Mouse (Mus musculus): ENCODE data around the gene Rnaseh2b.

Gene Rnaseh2b

DNA sequence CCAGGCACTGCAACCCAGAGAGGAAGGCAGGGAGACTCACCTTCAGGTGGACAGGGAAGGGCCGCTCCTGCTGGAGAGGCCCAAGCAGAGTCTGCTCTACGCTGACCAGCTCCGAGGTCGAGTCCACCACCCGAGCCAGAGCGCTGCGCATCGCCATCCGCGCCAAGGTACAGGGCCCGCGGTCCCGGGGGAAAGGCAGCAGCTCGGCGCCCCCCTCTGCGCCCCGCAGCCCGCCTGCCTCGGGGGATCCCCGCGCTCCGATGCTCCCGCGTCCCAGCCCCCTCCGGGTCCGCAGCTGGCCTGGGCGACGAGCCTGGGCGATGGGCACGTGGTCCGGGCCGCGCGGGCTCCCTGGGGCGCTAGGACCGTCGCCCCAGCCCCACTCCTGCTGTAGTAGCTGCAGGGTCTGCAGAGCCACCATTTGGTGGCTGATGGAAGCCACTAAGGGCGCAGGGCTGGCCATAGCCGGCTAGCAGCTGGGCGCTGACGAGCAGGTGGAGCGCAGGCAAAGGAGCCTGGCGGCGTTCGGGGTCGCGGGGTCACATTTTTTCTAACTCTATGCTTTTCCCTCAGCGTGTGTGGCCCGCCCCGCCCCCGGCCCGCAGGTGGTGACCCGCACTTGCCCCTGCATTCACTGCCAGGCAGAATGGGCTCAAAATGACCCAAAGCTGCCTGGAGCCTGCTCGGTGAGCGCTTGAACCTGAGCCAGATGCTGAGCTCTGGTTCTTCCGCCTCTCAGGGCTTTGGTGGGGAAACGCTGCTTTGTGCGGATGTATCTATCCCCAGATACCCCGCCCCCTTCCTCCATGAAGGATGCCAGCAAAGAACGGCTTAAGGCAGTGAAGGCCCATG is at the start of gene Rnaseh2b, which contains the start of gene Dleu7:
Rnaseh2b (plus strand) TSS at position 102 of the 852 bp plus-strand sequence.
Dleu7 (minus strand) TSS at position 560 of the 852 bp plus-strand sequence.
- peak; percentile 47 for DNase-seq (ENCODE audit: low read depth, low spot score)

DNA sequence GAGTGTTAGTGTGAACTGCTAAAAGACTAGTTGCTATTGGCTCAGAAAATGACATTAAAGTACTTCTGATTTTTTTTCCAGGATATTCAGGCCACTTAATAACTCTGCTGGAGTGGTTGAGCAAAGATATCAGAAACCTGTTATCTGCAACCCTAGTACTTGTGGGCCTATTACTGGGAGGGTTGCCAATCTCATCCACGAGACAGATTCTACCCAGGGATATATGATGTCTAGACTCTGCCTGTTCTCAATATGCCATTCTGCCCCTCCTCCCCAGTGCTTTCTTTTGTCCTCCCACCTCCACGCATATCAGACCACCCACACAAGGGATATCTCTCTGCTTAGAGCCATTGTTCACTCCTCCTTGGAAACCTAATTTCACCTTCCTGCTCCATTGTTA is 48.9 kb upstream of the Rnaseh2b start:
- no peak for DNase-seq (ENCODE audit: low read depth, low spot score)

DNA sequence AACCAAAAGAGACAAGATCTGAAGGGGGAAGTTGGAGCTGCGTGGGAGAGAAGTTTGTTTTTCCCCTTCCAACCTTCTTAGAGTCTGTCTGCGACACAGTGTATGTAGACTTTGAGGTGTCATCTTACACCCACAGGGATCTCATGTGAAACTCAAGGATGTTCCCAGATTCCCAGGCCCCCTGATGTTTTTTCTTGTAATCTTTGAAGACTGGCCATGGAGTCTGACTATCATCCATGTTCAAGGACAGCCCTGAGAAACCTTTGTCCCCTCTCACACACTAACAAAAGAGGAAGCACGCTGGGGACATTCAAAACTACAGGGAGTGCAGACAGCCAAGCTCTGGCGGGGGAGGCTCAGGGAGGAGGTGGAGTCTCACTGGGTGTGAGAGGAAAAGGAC is 46.8 kb upstream of the Rnaseh2b start:
- peak; percentile 18 for DNase-seq (ENCODE audit: low read depth, low spot score)

DNA sequence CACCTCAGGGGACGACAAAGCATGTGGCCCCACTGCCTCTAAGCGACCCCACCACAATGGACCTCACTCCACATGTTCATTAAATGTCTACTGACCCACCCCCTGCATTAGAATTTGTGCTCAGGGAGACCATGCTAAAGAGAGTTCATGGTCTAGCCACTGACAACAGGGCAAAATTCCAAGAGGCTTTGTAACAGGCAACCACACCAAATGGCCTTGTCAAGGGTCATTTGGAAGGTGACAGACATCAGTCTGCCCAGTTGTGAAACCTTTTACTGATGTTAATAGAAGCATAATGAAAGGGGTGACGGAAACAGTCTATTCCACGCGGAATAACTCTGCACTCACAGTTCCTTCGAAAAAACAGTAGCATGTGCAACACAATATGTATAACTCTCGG is 44.0 kb upstream of the Rnaseh2b start:
- no peak for DNase-seq (ENCODE audit: low read depth, low spot score)

DNA sequence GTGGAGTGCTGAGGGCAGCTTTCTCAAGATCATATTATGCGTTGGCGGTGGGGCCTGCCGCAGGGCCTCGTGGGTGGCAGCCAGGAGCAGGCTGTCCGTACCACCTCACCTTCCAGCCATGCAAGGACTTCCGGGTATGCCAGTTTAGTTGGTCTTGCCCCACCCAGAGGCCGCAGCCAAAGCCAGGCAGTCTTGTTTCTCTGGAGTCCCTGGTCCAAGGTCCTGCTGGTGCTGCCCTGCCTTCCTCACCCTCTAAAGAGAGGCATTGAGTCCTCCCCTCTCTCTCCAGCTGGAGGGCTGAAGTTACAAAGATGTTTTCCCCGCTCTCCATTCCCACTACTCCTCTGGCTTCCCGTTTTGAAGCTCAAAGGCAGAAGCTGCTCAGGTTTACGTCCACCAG is 43.6 kb upstream of the Rnaseh2b start:
- no peak for DNase-seq (ENCODE audit: low read depth, low spot score)

DNA sequence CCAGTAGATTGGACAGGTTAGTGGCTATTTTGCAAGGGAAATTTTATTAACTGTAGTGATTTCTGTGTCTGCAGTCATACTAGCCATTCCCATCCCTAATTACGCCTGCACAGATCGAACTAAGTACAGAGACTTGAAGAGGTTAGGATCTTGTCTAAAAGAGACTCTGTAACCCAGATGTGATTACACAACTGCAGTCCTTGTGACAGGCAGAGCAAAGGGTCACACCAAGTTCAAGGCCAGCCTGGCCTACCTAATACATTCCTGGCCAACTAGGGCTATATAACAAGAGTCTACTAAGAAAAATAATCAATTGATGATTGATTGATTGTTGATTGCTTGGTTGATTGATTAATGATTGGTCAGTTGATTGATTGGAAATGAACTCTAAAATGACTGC is 43.1 kb upstream of the Rnaseh2b start:
- DNase-seq (ENCODE audit: low read depth, low spot score), result no peak

DNA sequence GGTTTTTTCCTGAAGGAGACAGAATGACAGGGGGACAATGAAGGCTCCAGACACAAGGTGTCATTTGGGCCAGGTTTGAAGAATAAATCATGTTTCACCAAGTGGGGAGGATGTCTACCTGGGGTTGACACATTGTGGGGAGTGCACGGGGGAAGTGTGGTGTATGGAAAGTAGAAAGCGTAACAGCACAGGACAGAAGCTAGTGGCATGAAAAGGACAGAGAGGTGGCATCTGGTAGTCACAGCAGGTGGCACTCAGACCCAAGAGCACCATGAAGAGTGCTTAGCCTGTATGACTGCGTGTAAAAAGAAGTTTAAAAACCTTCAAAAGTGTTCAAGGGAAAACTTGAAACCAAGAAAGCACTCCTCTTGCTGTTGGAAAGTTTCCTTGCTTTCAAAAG is 42.3 kb upstream of the Rnaseh2b start:
- no peak for DNase-seq (ENCODE audit: low read depth, low spot score)

DNA sequence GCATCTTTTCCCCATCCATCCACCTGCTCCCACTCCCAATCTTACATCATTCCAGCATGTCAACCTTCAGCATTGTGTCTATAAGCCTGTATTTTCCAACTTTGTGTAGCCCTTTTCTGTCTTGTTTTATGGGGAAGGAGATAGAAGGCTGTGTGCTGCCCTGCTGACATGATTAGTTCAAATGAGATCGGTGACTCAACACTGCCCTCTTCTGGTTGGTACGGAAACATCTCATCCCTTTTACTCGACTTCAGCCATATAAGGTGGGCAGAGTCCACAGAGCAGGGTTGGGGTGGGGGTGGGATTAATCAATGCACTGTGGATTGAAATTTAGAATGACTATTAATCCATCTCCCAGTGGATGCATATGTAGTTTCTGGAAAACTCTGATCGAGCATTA is 40.4 kb upstream of the Rnaseh2b start:
- peak; percentile 66 for DNase-seq (ENCODE audit: low read depth, low spot score)

DNA sequence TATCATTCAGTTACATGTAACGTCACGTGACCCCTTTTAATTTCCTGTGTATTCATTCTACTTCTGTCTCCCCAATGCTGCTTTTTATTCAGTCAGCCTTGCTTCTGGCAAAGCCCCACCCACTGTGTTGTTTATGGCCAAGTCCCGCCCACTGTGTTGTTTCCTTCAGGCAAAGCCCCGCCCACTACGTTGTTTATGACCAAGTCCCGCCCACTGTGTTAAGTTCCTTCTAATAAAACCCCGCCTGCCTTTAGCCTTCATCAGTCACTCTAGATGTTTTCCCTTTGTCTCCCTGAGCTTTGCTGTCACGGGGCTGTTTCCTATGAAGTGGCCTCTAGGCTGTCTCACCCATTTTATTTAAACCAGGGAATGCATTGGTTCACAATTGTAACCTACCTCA is 38.0 kb upstream of the Rnaseh2b start:
- peak; percentile 56 for DNase-seq (ENCODE audit: low read depth, low spot score)

DNA sequence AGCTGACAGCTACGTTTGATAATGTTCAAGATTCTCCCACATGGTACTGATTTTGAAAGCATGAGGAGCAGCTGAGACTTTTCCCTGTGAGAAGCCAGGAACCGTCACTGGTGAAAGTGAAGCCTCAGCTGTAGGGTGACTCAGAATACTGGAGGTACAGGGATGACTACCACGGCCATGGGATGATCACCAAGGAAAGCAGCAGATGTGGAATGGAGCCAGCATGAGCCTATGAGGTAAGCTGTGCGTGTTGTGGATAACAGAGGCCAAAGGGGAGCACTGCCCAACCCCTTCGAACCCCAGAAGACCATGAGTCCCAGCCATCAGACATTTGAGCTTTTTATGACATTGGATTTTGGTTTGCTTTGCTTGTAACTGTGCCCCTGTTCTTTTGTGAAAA is 36.3 kb upstream of the Rnaseh2b start:
- no peak for DNase-seq (ENCODE audit: low read depth, low spot score)

DNA sequence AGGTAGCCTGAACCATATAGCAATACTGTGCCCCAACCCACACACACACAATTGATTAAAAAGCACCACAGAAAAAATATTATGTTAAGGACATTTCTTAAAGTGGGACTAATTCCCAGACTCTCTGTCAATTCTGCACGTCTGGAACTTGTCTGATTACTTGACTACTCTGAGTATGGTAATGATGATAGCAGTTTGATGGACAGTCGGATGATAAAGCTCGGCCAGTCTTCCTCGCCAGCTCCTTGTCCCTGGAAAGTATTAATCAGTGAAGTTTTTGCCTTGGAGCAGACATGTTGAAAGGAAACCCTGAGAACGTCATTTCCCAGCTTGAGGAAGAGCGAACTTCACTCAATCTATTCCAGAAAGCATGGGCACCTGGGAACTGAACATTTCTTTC is 34.3 kb upstream of the Rnaseh2b start:
- DNase-seq (ENCODE audit: low read depth, low spot score), result no peak

DNA sequence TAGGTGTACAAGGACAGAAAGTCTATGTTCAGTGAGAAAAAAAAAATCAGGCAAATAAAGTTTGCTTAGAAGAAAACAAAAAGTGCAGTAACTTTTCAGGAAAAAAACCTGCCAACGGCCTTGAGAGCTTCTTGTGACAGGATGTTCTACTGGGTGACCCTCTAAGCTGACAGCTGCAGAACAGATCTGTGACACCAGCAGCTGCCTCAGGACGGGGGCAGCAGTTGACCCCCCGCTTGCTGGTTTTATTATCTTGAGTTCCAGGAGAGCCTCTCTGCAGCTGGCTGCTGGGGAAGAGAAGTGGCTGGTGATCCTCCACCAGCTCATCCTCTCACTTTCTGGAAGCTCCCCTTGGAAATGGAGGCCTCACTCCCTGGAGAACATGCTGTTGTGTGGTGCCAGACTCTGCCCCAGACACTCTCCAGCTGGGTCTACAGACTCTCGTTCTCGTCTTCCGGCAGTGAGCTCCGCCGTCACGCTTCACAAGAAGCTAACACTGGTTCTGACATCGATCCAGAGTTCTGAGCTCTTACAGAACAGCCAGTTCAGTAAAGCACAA is 33.3 kb upstream of the Rnaseh2b start:
- no peak for DNase-seq (ENCODE audit: low read depth, low spot score)

DNA sequence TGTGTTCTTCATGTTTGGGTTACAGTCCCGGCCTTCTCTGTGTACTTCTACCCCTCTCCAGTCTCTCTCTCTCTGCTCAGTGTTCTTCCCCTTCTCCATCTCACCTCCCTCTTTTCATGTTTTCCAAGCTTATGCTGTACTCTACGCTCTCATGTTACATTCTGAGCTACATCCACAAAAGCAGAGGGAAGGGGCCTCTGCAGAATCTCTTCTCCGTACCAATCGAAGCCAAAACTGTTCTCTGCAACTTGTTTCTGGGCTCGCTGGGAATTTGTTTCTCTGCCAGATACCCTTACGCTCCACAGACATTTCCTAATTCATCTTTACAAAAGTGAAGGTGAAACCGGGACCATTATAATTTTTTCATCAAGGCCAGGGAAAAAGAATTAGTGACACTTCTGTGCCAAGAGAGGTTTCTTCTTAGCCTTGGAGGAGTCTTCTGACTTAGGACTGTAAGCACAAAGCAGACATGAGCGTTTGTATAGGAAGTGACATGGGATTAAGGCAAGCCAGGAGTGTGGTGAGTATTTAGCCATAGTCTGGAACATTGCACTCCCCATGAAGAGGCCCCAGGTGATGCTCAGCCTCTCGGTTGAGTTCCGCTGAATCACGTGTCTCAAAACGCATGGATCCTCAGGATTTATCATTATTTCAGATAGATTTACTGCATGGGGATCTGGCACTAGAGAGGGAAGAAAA is 21.5 kb upstream of the Rnaseh2b start:
- DNase-seq (ENCODE audit: low read depth, low spot score), result no peak

DNA sequence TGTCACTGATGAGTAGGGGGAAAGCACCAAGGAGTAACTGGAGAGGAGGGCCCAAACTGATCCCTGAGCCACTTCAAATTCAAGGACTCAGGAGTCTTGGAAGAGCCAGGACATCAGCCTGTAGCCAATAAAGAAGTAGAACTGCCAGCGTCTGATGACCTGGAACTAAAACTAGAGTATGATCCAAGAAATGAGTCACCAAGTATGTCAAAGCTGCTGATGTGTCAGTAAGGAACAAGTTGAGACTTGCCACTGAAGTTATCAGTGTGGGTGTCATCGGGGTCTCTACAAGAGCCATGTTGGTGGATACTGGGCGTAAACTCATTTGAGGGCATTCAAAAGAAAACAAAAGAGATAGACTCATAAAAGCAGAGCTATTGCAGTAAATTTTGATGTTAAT is 18.8 kb upstream of the Rnaseh2b start:
- no peak for DNase-seq (ENCODE audit: low read depth, low spot score)

DNA sequence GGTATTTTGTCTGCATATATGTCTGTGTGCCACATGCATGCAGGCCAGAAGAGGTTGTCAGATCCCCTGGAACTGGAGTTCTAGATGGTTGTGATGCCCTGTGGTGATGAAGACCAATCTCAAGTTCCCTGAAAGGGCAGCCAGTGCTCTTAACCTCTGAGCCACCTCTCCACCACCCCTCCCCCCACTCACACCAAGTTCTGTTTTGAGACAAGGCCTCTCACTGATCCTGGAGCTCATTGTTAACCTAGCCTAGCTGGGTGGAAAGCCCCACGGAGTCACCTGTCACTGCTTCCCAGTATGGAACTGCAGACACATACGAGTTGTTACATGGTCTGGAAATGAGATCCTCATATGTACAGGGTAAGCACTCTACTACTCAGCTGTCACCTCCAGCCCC is 9.4 kb upstream of the Rnaseh2b start:
- DNase-seq (ENCODE audit: low read depth, low spot score), result no peak

DNA sequence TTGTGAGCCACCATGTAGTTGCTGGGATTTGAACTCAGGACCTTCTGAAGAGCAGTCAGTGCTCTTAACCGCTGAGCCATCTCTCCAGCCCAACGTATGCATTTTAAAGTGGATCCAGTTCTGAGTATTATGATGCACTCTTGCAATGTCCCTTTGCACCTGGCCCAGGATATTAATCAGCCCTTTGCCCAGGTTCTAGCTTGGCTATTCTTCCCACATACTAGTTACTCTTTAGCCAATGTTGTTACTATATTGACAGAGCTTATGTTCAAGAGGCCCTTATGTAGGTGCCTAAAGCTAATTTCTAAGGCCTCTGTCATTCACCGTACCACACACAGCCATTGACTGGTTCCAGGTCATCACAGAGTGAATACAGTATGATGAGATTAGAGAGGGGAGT is 3.7 kb upstream of the Rnaseh2b start:
- DNase-seq (ENCODE audit: low read depth, low spot score), result no peak

DNA sequence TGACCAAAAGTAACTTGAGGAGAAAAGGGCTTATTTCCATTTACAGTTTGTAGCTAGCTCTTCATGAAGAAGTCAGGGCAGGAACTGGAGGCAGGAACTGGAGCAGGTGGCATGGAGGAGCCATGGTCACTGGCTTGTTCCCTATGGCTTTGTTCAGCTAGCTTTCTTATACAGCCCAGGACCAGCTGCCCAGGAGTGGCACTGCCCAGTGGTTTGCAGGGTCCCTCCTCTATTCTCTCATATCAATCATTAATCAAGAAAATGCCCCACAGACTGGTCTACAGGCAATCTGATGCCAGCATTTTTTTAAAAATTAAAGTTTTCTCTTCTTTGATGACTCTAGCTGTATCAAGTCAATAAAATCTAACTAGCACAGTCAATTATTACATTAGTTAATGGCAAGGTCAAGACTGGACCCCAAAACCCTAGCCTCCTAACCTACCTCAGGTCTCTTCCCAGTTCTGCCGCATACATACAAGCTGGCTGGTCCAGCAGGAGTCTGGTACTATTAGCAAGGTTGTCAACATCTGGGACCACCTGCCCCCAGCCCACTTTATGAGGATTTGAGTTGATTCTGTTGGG is 892 bp upstream of the Rnaseh2b start:
- no peak for DNase-seq (ENCODE audit: low read depth, low spot score)

DNA sequence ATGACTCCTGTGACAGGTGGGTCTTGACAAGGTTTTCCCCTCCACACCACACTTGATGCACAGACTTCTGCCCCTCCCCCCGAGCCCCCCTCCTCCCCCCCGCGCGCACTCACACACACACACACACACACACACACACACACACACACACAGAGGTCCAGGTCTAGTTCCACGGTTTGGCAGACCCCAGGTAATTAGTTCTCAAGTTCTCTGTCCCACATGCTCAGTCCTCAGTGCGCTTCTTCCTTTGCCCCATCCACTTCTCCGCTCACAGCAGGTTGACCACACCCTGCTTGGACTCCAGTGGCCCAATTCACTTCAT is 262 bp upstream of the Rnaseh2b start:
- DNase-seq (ENCODE audit: low read depth, low spot score), result peak; percentile 16

DNA sequence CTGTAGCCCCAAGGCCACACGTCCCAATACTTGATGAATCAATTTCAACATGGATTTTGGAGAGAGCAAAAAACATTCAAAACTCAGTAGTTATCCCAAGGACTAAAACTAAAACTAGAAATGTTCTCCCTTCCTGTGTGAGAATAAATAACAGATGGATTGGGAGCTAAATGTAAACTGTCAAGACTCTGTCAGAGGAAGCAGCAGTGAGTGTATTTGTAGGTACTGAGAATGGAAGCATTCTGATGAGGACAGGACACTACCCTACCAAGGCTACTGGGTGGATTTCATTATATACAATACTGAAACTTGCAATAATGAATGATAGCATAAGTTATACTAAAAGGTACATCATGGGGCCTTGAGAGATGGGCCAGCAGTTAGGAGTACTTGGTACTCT is 6.4 kb downstream of the Rnaseh2b start:
- no peak for DNase-seq (ENCODE audit: low read depth, low spot score)

DNA sequence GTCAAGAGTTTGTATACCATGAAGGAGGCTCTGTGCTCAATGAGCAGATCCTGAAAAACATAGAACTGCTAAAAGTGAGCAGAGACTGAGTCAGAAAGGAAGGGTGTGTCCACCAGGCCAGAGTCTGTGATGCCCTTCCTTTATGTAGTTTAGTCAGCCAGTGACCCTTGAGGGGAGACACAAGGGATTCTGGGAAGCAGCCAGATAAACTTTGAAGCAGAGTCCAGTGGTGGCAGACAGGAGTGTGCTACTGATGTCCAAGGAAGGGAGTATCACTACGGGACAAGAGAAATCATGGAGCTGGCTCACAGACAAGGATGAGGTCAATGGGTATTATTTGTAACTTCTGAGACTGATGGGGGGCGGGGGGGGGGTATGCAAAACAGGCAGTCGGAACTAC is 7.6 kb downstream of the Rnaseh2b start:
- DNase-seq (ENCODE audit: low read depth, low spot score), result no peak

DNA sequence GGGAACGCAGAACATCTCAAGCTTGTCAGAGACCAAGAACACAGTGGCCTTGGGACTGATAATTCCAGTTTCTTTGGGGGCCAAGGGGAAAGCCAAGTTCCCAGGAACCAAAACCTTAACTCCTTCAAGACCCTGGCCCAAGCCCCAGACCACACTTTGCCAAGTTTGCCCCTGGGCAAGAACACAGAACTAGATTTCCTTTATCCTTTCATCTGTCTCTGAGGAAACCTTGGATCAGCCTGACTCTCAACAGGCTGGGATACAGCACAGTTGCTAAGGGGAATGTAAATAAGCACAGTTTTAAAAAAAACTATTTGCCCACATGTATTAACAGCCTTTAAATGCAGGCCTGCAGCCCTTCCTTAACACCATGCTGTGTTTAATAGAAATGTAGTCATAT is 15.2 kb downstream of the Rnaseh2b start:
- no peak for DNase-seq (ENCODE audit: low read depth, low spot score)

DNA sequence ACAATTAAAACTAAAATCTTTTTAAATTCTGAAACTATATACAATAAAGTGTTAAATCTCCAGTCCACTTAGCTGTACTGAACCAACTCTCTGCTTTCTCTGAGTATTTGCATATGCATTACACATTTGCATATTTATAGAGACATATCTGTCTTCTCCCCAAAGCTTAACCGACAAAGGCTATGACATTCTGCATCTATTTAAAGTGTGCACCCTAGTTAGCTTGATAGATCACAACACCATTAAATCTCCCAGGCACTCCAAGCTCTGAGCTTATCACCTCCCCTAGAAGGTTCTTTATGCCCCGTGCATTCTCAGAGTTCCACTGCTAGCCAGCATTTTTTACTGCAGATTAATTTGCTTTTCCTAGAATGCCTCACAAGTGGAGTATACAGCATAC is 16.6 kb downstream of the Rnaseh2b start:
- DNase-seq (ENCODE audit: low read depth, low spot score), result no peak

DNA sequence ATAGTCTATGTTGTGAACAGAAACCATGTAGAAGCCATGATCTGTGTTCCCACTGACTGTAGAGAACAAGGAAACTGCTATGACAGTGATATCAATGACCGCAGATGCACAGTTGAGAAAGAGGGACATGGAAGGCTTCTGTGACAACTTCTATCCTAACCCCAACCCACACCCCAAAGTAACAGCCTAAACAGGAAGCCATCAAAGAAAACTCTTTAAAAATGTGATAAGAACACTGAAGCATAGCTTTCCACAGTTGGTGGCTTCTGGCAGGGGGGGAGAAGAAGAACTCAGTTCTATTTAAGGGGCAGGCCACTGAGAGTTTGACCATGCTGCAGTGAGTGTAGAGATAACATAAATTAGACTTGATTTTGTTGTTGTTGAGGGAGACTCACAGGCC is 19.3 kb downstream of the Rnaseh2b start:
- DNase-seq (ENCODE audit: low read depth, low spot score), result no peak

Data from ZHBTc4 (cell line).